In the genomic region with DNA sequence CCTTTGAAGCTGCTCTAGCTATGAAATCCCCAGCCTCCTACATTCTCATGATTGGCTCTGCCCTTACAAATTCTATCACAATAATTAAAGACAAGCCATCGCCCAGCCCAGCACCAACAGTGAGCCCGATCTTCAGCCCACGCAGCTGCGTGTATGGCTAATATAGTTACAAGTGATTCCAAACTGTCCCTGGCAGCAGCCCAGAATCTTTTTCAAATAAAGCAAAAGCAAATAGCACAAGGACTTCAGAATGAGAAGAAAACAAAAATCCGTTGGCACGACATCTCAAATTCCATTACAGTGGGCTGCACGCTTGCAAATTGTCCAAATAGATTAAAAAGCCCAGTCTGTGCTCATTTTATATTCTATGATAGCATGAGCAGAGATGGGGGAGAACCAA, we compare ENCODE assay signal across 13 mouse cellular contexts. TPM values are rescaled to one million over a fixed set of nuclear protein-coding genes. Genes with fewer than 3 reads are reported as not detected.
DNase-seq lines count a peak whose midpoint lies in the region; TF ChIP-seq lines count a peak whose summit lies in the region.
"Had no signal": no experiment of that assay in that cellular context is flagged by ENCODE, and none has a peak within 500 bp of the region (broad histone marks: within the 10 kb centered on the region; RNA-seq: fewer than 3 reads in every experiment).

No protein-coding gene starts in this region.

- H3K4me3 ChIP-seq in heart, adult 2 months = no peak overlapping the region
- H3K4me3 ChIP-seq: kidney, embryonic 15.5 days had no signal

- no peaks in the 10 kb centered on the region for H3K79me2 ChIP-seq in heart, adult 2 months (replicated peaks; ENCODE audit: control insufficient read depth, insufficient read depth, low read length)

- no peaks in the 10 kb centered on the region for H3K4me1 ChIP-seq in heart, adult 2 months (ENCODE audit: control insufficient read depth, insufficient read depth, low read length)
- H3K4me1 ChIP-seq: kidney, embryonic 15.5 days had no signal

- TF ChIP-seq CTCF in heart, adult 2 months (IDR thresholded peaks at IDR 0.05) = no peak

- no peak for TF ChIP-seq POLR2A in heart, adult 2 months (IDR thresholded peaks at IDR 0.05; ENCODE audit: insufficient read depth, low read depth, low read length)

- intact Hi-C loops in heart, adult 2 months (cut with DNase I) = no loop called here
- intact Hi-C loops in left cerebral cortex, postnatal 25 days (cut with DNase I) = no loop called here

- no peaks in the 10 kb centered on the region for H3K27me3 ChIP-seq in heart, adult 2 months (ENCODE audit: control insufficient read depth, insufficient read depth, low read length)
- H3K27me3 ChIP-seq: kidney, embryonic 15.5 days had no signal

- 63% methylated on average over 7 of the region's 7 CpGs for WGBS in heart, adult 2 months

- H3K36me3 ChIP-seq in heart, adult 2 months (ENCODE audit: control insufficient read depth, insufficient read depth, low read length) = no peaks in the 10 kb centered on the region
- H3K36me3 ChIP-seq: kidney, embryonic 15.5 days had no signal

- TF ChIP-seq EP300 in heart, adult 2 months (IDR thresholded peaks at IDR 0.05; ENCODE audit: insufficient read depth, low read depth, low read length) = no peak

- H3K27ac ChIP-seq in heart, adult 2 months = no peak overlapping the region
- H3K27ac ChIP-seq: kidney, embryonic 15.5 days had no signal

- peak; percentile 16 to 30 for DNase-seq in heart, adult 18-20 months
- no peak for DNase-seq in heart, adult 2 months
- peak; percentile 19 for DNase-seq in urinary bladder, postnatal 14 days (ENCODE audit: low spot score)
- no peak for DNase-seq in urinary bladder, postnatal 36 days (ENCODE audit: low spot score in 2 of 2)
- peak; percentile 63 to 76 for DNase-seq in left cerebral cortex, postnatal 25 days (ENCODE audit: low spot score in 2 of 2)
- peak; percentile 69 for DNase-seq in testis, postnatal 14 days (ENCODE audit: low spot score)
- no peak for DNase-seq in spleen, postnatal 36 days (ENCODE audit: low spot score in 2 of 2)
- no peak for DNase-seq in thymus, postnatal 14 days
- DNase-seq: liver, postnatal 0 days; thymus, postnatal 4 days had no signal

- H3K9ac ChIP-seq in heart, adult 2 months (ENCODE audit: low read depth, low read length) = no peak overlapping the region
- H3K9ac ChIP-seq: kidney, embryonic 15.5 days; liver, postnatal 0 days had no signal

RNA-seq across cellular contexts. Expression of a gene that starts 31.1 kb away (rescaled TPM):
- 1 to 10 TPM; 3.2 to 4.0 TPM for total RNA-seq in heart, adult 18-20 months (2021)
- 1 to 10 TPM; 3.8 to 4.6 TPM for total RNA-seq in heart, adult 2 months (2021)
- 2.0 and 3.4 TPM in 2 replicates for polyA plus RNA-seq in heart, adult 2 months (2012; rRNA removed)
- total RNA-seq in left cerebral cortex, postnatal 25 days (2021) = 10 to 100 TPM; 36.0 to 36.2 TPM
- total RNA-seq: MEL; neutrophil, adult 5-6 weeks had no signal
- polyA plus RNA-seq: liver, postnatal 0 days had no signal

Comparison
In these comparisons a context has a peak if more than half of its experiments do, and no peak if none do; other contexts are left out.
1. DNase-seq: peak in heart, adult 18-20 months (2 of 2), urinary bladder, postnatal 14 days (single experiment), left cerebral cortex, postnatal 25 days (2 of 2) and testis, postnatal 14 days (single experiment); none in heart, adult 2 months (0 of 2), urinary bladder, postnatal 36 days (0 of 2), spleen, postnatal 36 days (0 of 2) and thymus, postnatal 14 days (single experiment).
2. RNA of a gene that starts 31.1 kb away (total RNA-seq): 36.0 to 36.2 TPM in left cerebral cortex, postnatal 25 days; 3.8 to 4.6 TPM in heart, adult 2 months and 3.2 to 4.0 TPM in heart, adult 18-20 months; every median in the first group is over 4 times any median in the second.